Mouse (Mus musculus) stomach, embryonic 16.5 days (tissue): ENCODE results near the gene Slc9a3r1. TPM values are rescaled to one million over a fixed set of nuclear protein-coding genes. Genes with fewer than 3 reads are reported as not detected.

ENCODE experiments used
- ATAC-seq: fragments of 200-750 bp; cut with Nextera tagmentation; 2 replicates; pipeline ENCODE4 v1.8.0; 2017; ENCODE audit warnings: moderate number of reproducible peaks, moderate TSS enrichment; ENCODE audit not compliant: insufficient read depth, low FRiP score
- H3K27ac ChIP-seq: fragments of 300-500 bp; sonication (generic); 2 replicates; pipeline ENCODE4 v1.5.1; 2014; ENCODE audit warnings: low read length
- H3K27me3 ChIP-seq: fragments of 300-500 bp; sonication (generic); 2 replicates; pipeline ENCODE4 v1.6.1; 2014; ENCODE audit warnings: low read length, control low read depth, mixed read lengths; ENCODE audit not compliant: control insufficient read depth, insufficient read depth
- H3K36me3 ChIP-seq: fragments of 300-500 bp; sonication (generic); 2 replicates; pipeline ENCODE4 v1.6.1; 2014; ENCODE audit warnings: low read length; ENCODE audit not compliant: control insufficient read depth, insufficient read depth
- H3K4me1 ChIP-seq: fragments of 300-500 bp; sonication (generic); 2 replicates; pipeline ENCODE4 v1.6.1; 2014; ENCODE audit warnings: low read length, control low read depth, mixed read lengths; ENCODE audit not compliant: control insufficient read depth, insufficient read depth
- H3K4me2 ChIP-seq: fragments of 300-500 bp; sonication (generic); 2 replicates; pipeline ENCODE4 v1.6.1; 2014; ENCODE audit warnings: low read depth, low read length, mixed read lengths
- H3K4me3 ChIP-seq: fragments of 300-500 bp; sonication (generic); replicated peaks from 2 replicates; pipeline ENCODE4 v1.5.1; 2014; ENCODE audit warnings: mild to moderate bottlenecking, low read length
- H3K9ac ChIP-seq: fragments of 300-500 bp; sonication (generic); 2 replicates; pipeline ENCODE4 v1.6.1; 2014; ENCODE audit warnings: low read length
- H3K9me3 ChIP-seq: fragments of 300-500 bp; sonication (generic); replicated peaks from 2 replicates; pipeline ENCODE4 v1.6.1; 2016; ENCODE audit warnings: low read length, control low read depth; ENCODE audit not compliant: control insufficient read depth
- WGBS: fragments of 180-500 bp; shearing (Covaris S2); extraction: QIAGEN DNeasy Blood & Tissue Kit; methylation state at CpG from one replicate; pipeline ENCODE4 v1.1.7; 2014; 5-methylcytosine and 5-hydroxymethylcytosine counted together
- polyA plus RNA-seq: library from polyadenylated mRNA; unstranded; fragments of >200 nt; fragmentation: Nextera tagmentation; extraction: Ambion mirVana; gene quantifications from 2 replicates; pipeline ENCODE4 v1.2.1, GENCODE M21; 2015

Gene Slc9a3r1
- polyA plus RNA-seq, 1 experiment from 2014 or later, result 136 TPM

DNA sequence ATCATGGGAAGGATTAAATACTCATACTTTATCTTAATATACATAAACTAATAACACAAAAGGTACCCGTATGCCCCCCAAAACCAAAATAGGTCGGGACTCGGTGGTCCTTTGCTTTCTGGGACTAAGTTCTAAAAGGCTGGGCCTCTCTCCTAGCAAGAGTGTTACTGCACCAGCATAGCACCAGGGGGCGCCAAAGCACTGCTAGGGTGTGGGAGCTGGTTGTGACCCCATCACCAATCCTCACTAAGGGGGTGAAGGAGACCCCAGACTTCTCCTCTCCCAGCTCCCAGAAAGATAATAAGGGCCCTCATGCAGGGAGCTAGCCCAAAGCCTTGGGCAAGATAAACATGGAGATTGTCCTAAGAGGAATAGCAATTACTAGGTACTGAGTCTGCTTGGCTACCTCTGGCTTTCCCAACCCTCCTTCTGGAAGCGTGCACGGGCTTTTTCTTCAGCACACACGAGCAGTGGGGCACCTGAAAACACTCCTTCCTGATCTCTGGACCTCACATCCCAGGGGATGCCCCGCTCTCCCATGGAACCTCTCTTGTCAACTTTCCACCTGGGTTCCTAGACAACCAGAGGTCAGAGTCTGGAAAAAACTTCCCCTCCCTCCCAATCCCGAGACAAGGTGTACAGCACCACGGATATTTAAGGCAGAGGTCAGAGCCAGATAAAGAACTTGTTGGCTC, 2.1 kb upstream of the Slc9a3r1 start:
- Histone ChIP-seq H3K4me1 (peaks cover 39% of the 10 kb centered on the region), H3K9me3 (no peaks in the 10 kb centered on the region), H3K27me3 (no peaks in the 10 kb centered on the region), H3K36me3 (no peaks in the 10 kb centered on the region), H3K27ac (peak overlapping the region; percentile 57; the same call in 1 of the 2 replicates), H3K9ac (no peak overlapping the region), H3K4me3 (no peak overlapping the region), H3K4me2 (no peak overlapping the region)
- WGBS, result 29% methylated on average over 10 of the region's 10 CpGs
- ATAC-seq, result no peak

DNA sequence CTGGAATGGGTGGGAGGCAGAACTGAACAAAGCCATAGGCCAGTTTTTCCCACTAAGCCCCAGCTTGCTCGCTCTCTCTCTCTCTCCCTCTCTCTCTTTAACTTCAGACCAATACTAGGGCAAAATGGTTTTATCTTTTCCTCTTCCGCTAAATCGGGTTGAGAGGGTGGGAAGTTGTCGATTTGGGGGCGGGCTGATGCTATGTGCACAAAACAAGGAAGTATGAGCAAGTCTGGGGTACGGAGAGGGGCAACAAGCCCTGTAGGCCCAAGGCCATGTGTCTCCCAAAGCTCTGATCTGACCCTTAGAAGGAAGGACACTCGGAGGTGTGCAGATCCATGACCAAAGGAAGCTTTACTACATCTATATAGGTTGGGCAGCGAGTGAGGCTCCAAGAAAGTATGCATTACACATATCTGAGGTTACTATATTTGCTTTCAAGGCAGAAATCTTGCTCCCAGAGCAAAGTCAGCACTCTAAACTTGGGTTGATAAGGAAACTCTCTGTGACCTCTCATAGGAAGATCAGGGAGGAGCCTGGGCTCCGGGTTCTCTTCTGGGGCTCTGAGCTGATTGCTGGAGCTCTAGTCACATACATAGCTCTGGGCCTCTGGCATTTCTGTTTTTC, 1.4 kb upstream of the Slc9a3r1 start:
- no peak overlapping the region for H3K4me3 ChIP-seq
- H3K36me3 ChIP-seq, result no peaks in the 10 kb centered on the region
- peak overlapping the region; percentile 57 for H3K27ac ChIP-seq
- H3K27me3 ChIP-seq, result no peaks in the 10 kb centered on the region
- 51% methylated on average over 9 of the region's 9 CpGs for WGBS
- H3K4me1 ChIP-seq, result peaks cover 39% of the 10 kb centered on the region
- no peaks in the 10 kb centered on the region for H3K9me3 ChIP-seq
- no peak for ATAC-seq
- peak overlapping the region; percentile 17; the same call in 1 of the 2 replicates for H3K9ac ChIP-seq
- no peak overlapping the region for H3K4me2 ChIP-seq

DNA sequence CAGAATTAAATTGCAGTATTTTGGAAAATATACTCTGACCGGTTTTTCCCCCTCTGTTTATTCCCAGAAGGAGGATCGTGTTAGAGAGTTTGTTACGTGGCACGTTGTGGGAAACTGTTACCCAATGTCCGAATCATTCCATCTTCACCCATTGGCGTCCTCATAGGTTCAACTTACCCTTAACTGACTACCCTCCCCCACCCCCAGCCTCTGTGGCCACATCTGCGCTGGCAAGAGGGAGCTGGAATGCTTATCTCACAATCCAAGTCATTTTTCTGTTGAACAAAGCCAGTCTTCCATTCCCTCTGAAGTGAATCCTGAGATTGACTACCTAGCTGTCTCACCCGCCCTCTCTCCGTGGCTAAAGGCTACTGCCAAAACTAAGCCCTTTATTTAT, 938 bp upstream of the Slc9a3r1 start:
- H3K4me3 ChIP-seq, result peak overlapping the region; percentile 82
- peak overlapping the region; percentile 57 for H3K27ac ChIP-seq
- H3K4me1 ChIP-seq, result peaks cover 39% of the 10 kb centered on the region
- no peak for ATAC-seq
- H3K36me3 ChIP-seq, result no peaks in the 10 kb centered on the region
- H3K9me3 ChIP-seq, result no peaks in the 10 kb centered on the region
- no peaks in the 10 kb centered on the region for H3K27me3 ChIP-seq
- WGBS, result 21% methylated on average over 9 of the region's 9 CpGs
- peak overlapping the region; percentile 91 for H3K4me2 ChIP-seq
- H3K9ac ChIP-seq, result peak overlapping the region; percentile 17

GRCm38 (mm10) chr11:115163568-115164150, 518 bp downstream of the Slc9a3r1 start:
- Histone ChIP-seq H3K27ac (peak overlapping the region; percentile 74), H3K36me3 (no peaks in the 10 kb centered on the region), H3K27me3 (no peaks in the 10 kb centered on the region), H3K4me3 (peak overlapping the region; percentile 82), H3K9ac (peak overlapping the region; percentile 82), H3K4me1 (peaks cover 28% of the 10 kb centered on the region), H3K9me3 (no peaks in the 10 kb centered on the region), H3K4me2 (peak overlapping the region; percentile 91)
- 0% methylated on average over 47 of the region's 47 CpGs for WGBS
- peak; percentile 2; the same call in 1 of the 2 replicates for ATAC-seq

GRCm38 (mm10) chr11:115164341-115164975, 1.3 kb downstream of the Slc9a3r1 start:
- Histone ChIP-seq H3K4me3 (peak overlapping the region; percentile 82), H3K27me3 (no peaks in the 10 kb centered on the region), H3K27ac (peak overlapping the region; percentile 74), H3K36me3 (no peaks in the 10 kb centered on the region), H3K4me1 (peaks cover 28% of the 10 kb centered on the region), H3K9me3 (no peaks in the 10 kb centered on the region), H3K4me2 (peak overlapping the region; percentile 91), H3K9ac (peak overlapping the region; percentile 82)
- ATAC-seq, result no peak
- WGBS, result 0% methylated on average over 14 of the region's 14 CpGs

- H3K4me2 ChIP-seq, result peak overlapping the region; percentile 91
- no peaks in the 10 kb centered on the region for H3K36me3 ChIP-seq
- H3K4me3 ChIP-seq, result peak overlapping the region; percentile 82
- H3K4me1 ChIP-seq, result peaks cover 28% of the 10 kb centered on the region
- peak overlapping the region; percentile 82 for H3K9ac ChIP-seq
- peak overlapping the region; percentile 65 for H3K27ac ChIP-seq
- WGBS, result 2% methylated on average over 9 of the region's 9 CpGs
- H3K9me3 ChIP-seq, result no peaks in the 10 kb centered on the region
- H3K27me3 ChIP-seq, result no peaks in the 10 kb centered on the region
- ATAC-seq, result peak; percentile 14; the same call in 1 of the 2 replicates
Observed at GRCm38 (mm10) chr11:115164976-115165374, 1.8 kb downstream of the Slc9a3r1 start.

- no peak overlapping the region for H3K9ac ChIP-seq
- no peaks in the 10 kb centered on the region for H3K27me3 ChIP-seq
- 76% methylated on average over 3 of the region's 3 CpGs for WGBS
- H3K36me3 ChIP-seq, result no peaks in the 10 kb centered on the region
- H3K4me1 ChIP-seq, result peaks cover 27% of the 10 kb centered on the region
- no peak overlapping the region for H3K27ac ChIP-seq
- H3K4me2 ChIP-seq, result no peak overlapping the region
- H3K4me3 ChIP-seq, result no peak overlapping the region
- ATAC-seq, result no peak
- H3K9me3 ChIP-seq, result no peaks in the 10 kb centered on the region
Observed at GRCm38 (mm10) chr11:115166776-115167175, 3.6 kb downstream of the Slc9a3r1 start.

GRCm38 (mm10) chr11:115167631-115168249, 4.6 kb downstream of the Slc9a3r1 start:
- no peaks in the 10 kb centered on the region for H3K36me3 ChIP-seq
- no peak overlapping the region for H3K9ac ChIP-seq
- no peak for ATAC-seq
- H3K4me1 ChIP-seq, result peaks cover 27% of the 10 kb centered on the region
- no peak overlapping the region for H3K4me3 ChIP-seq
- 68% methylated on average over 8 of the region's 8 CpGs for WGBS
- H3K27me3 ChIP-seq, result no peaks in the 10 kb centered on the region
- peak overlapping the region; percentile 5; the same call in 1 of the 2 replicates for H3K4me2 ChIP-seq
- no peaks in the 10 kb centered on the region for H3K9me3 ChIP-seq
- no peak overlapping the region for H3K27ac ChIP-seq
